Mouse (Mus musculus) erythroblast, embryonic 14.5 days (primary cell): ENCODE data around the gene Padi4.

Source experiments
- GATA1 ChIP-seq: IDR thresholded peaks from 2 replicates; pipeline ENCODE4 v1.6.1; 2012; ENCODE audit warnings: low read length, inconsistent platforms, mixed read lengths
- TAL1 ChIP-seq: IDR thresholded peaks from 3 replicates; pipeline ENCODE4 v1.6.1; 2012; ENCODE audit warnings: low read length, inconsistent platforms, mixed read lengths

GRCm38 (mm10) chr4:140708297-140708927 lies 65.6 kb downstream of the Padi4 start:
- TF ChIP-seq GATA1 (no peak), TAL1 (no peak)
